Mouse (Mus musculus): ENCODE data around the gene Prr7.

GRCm38 (mm10) chr13:55473076-55473831, 9.2 kb downstream of the Prr7 start:
- TF ChIP-seq MAX (IDR thresholded peaks at IDR 0.05; ENCODE audit: low read depth) (no peak), USF1 (IDR thresholded peaks at IDR 0.05; ENCODE audit: low read depth) (no peak), POLR2A (IDR thresholded peaks at IDR 0.05; ENCODE audit: insufficient read length, low read depth) (no peak), CEBPB (IDR thresholded peaks at IDR 0.05; ENCODE audit: insufficient read depth, poor library complexity, severe bottlenecking) (no peak)

Data from myocyte (in vitro differentiated cells).